Mouse (Mus musculus) embryonic fibroblast, embryonic 13.5 days (primary cell): Measurements from ENCODE around the gene Tifab.

Experiments
- CTCF ChIP-seq: IDR thresholded peaks from 2 replicates; pipeline ENCODE4 v1.5.1; 2011; ENCODE audit warnings: mild to moderate bottlenecking, control low read depth, low read length, moderate library complexity, borderline replicate concordance; ENCODE audit not compliant: insufficient read depth
- POLR2A ChIP-seq: IDR thresholded peaks from 2 replicates; pipeline ENCODE4 v1.6.1; 2011; ENCODE audit warnings: low read depth, mild to moderate bottlenecking, control low read depth, low read length, moderate library complexity

GRCm38 (mm10) chr13:56183687-56184086 is 5.0 kb upstream of the Tifab start:
- TF ChIP-seq CTCF = no peak
- no peak for TF ChIP-seq POLR2A
